Mouse (Mus musculus): ENCODE results near the gene Iqcf5.

DNA sequence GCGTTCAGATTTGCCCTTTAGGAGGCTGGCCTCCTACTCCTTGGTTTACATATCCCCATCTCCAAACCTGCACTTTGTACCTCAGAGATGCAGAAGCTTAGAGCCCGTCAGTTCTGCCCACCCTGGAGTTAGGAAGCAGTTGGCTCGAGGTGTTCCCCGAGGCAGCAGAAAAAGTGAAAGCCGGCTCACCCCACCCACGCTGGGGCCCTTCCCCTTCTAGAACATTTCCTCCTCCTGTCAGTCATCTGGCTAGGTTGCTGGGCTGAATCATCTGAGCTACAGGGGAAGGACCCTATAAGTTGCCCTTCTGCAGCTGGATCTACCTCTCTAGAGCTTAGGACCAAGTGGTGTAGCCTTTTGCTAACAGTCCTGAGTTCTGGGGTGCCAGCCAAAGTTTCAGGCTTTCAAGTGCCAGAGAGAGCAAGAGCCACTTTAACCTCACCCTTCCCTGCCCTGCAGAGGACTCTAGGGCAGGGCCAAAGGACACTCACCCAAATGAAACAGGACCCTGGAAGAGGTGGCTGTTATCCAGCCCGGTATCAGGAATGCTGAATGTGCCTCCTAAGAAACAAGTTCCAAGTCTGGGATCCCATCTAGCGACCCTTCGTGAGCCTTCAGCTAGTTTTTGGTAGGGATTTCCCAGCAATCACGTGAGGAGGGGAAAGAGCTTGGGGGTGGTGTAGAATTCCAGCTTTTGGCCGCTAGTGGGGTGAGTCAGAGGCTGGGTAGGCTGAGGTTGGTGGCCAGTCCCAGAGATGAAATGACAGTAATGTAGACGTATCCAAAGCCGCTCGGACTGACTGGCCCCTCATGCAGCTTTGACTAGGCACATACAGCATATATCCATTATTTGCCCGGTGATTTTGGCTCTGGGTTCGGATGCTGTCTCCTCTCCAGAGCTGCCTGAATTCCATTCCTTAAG is 38.1 kb upstream of the Iqcf5 start:
- no peak for TF ChIP-seq CTCF (IDR thresholded peaks at IDR 0.05; ENCODE audit: insufficient read depth, low read depth, low read length)
- no peak for TF ChIP-seq POLR2A (IDR thresholded peaks at IDR 0.05; ENCODE audit: insufficient read depth, low read depth, low read length)

Measured in olfactory bulb, adult 2 months (tissue).